Mouse (Mus musculus): ENCODE results near the gene Tnfaip8l1. TPM values are rescaled to one million over a fixed set of nuclear protein-coding genes. Genes with fewer than 3 reads are reported as not detected.

Gene Tnfaip8l1
- polyA plus RNA-seq (2012; rRNA removed) = 1.9 and 2.3 TPM in 2 replicates

GRCm38 (mm10) chr17:56162231-56162774, at the start of gene Tnfaip8l1:
Tnfaip8l1 (plus strand) TSS chr17:56162477.

DNA sequence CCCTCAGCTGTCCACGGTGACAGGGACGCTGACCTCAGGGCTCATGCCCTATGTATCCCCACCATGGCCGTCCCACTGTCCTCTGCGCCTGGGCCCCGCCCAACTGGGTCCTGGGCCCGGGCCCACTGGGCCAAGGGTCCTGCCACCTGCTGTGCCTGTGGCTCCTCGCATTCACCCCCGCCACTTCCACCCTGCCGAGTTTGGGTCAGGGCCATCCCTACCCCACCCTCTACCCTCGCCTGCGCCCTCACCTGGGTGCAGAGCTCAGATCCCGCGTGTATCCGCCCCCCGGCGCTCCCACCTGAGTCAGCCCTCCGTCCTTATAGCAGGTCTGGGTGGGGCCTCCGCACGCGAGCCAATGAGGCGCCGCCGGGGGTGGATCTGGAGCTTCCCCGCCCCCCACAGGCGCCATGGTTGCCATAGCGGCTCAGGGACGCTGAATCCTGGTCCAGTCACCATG, 45.0 kb upstream of the Tnfaip8l1 start, which contains the start of gene Plin5:
Gene Plin5, minus strand, starts transcription at position 346 of the 460 bp plus-strand sequence.

DNA sequence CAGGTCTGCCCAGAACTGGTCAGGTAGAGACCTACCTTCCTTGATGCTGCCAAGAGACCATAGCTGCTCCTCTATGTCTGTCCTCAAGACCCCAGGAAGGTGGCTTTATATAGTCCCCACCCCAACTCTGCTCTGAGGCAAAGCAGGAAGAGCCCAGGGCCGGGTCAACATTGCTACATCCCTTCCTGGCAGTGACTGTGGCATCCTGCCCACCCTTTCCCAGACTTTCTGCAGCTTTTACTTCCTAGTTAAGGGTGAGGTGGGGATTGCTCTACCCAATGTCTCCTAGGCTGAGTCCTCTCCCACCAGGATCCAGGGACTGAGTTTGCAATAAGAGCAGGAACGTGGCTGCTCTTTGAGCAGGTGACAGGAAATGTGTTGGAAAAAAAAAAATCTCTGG, 40.5 kb upstream of the Tnfaip8l1 start, which contains the start of gene Lrg1:
Gene Lrg1, minus strand, starts transcription at position 176 of the 400 bp plus-strand sequence.

GRCm38 (mm10) chr17:56139858-56140595, 22.2 kb upstream of the Tnfaip8l1 start, which contains the start of gene Sema6b:
Sema6b (minus strand) TSS chr17:56140343.

DNA sequence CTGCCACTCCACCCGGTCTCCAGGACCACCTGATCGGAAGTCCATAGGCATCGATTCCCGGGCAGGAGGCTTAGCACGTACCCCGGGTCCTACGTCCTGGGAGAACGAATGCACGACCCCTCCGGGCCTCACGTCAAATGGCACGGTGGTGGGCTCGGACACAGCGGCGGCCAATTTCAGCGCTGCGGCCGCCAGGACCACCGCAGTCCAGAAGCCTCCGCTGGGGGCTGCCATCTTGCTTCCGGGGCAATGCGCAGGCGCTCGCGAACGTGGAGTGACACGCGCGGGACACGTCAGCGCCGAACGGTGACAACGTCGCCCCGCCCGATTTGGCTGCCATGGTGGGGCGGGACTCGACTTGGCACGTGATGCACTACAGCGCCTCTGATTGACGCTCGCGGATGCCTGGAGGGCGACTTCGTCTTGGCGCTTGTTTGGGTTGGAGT, 21.4 kb downstream of the Tnfaip8l1 start, which contains the start of gene Mydgf:
Gene Mydgf, minus strand, starts transcription at position 263 of the 446 bp plus-strand sequence.

GRCm38 (mm10) chr17:56218377-56219191, 56.3 kb downstream of the Tnfaip8l1 start, which contains the start of gene Dpp9:
Dpp9 (minus strand) TSS chr17:56218905.

Other genes starting within 250 kb of the Tnfaip8l1 start
- gene Zfp119b, start 213.0 kb upstream of the Tnfaip8l1 start, polyA plus RNA-seq (2012; rRNA removed) = not detected in 2 replicates
- gene Ebi3, start 209.8 kb upstream of the Tnfaip8l1 start, polyA plus RNA-seq (2012; rRNA removed) = 1.7 and 3.1 TPM in 2 replicates
- gene Yju2, start 203.4 kb upstream of the Tnfaip8l1 start, polyA plus RNA-seq (2012; rRNA removed) = 2.5 and 2.8 TPM in 2 replicates
- 1.0 and 2.0 TPM in 2 replicates for gene Shd, start 192.0 kb upstream of the Tnfaip8l1 start, polyA plus RNA-seq (2012; rRNA removed)
- 0.23 and 0.35 TPM in 2 replicates for gene Fsd1, start 176.0 kb upstream of the Tnfaip8l1 start, polyA plus RNA-seq (2012; rRNA removed)
- gene Stap2, start 156.9 kb upstream of the Tnfaip8l1 start, polyA plus RNA-seq (2012; rRNA removed) = 35.8 and 36.1 TPM in 2 replicates
- gene Mpnd, start 156.8 kb upstream of the Tnfaip8l1 start, polyA plus RNA-seq (2012; rRNA removed) = 68.7 and 91.5 TPM in 2 replicates
- gene Sh3gl1, start 125.8 kb upstream of the Tnfaip8l1 start, polyA plus RNA-seq (2012; rRNA removed) = 56.0 and 61.6 TPM in 2 replicates
- gene Chaf1a, start 122.0 kb upstream of the Tnfaip8l1 start, polyA plus RNA-seq (2012; rRNA removed) = 1.4 and 2.1 TPM in 2 replicates
- 25.8 and 28.1 TPM in 2 replicates for gene Ubxn6, start 87.4 kb upstream of the Tnfaip8l1 start, polyA plus RNA-seq (2012; rRNA removed)
- gene Hdgfl2, start 82.8 kb upstream of the Tnfaip8l1 start, polyA plus RNA-seq (2012; rRNA removed) = 22.5 and 23.4 TPM in 2 replicates
- gene Plin4, start 52.7 kb upstream of the Tnfaip8l1 start, polyA plus RNA-seq (2012; rRNA removed) = 10.9 and 12.4 TPM in 2 replicates
- gene Plin5, start 44.9 kb upstream of the Tnfaip8l1 start, polyA plus RNA-seq (2012; rRNA removed) = 0.91 and 1.1 TPM in 2 replicates
- gene Lrg1, start 40.5 kb upstream of the Tnfaip8l1 start, polyA plus RNA-seq (2012; rRNA removed) = 20.4 and 44.5 TPM in 2 replicates
- 4.3 and 10.0 TPM in 2 replicates for gene Sema6b, start 22.1 kb upstream of the Tnfaip8l1 start, polyA plus RNA-seq (2012; rRNA removed)
- 58.8 and 74.9 TPM in 2 replicates for gene Mydgf, start 21.4 kb downstream of the Tnfaip8l1 start, polyA plus RNA-seq (2012; rRNA removed)
- gene Dpp9, start 56.4 kb downstream of the Tnfaip8l1 start, polyA plus RNA-seq (2012; rRNA removed) = 23.2 and 24.5 TPM in 2 replicates
- gene Fem1a, start 94.3 kb downstream of the Tnfaip8l1 start, polyA plus RNA-seq (2012; rRNA removed) = 14.9 and 19.2 TPM in 2 replicates
- 23.4 and 24.4 TPM in 2 replicates for gene Ticam1, start 114.3 kb downstream of the Tnfaip8l1 start, polyA plus RNA-seq (2012; rRNA removed)
- 29.0 and 30.0 TPM in 2 replicates for gene Plin3, start 130.4 kb downstream of the Tnfaip8l1 start, polyA plus RNA-seq (2012; rRNA removed)
- gene Arrdc5, start 137.8 kb downstream of the Tnfaip8l1 start, polyA plus RNA-seq (2012; rRNA removed) = not detected in 2 replicates
- 4.9 and 5.6 TPM in 2 replicates for gene Uhrf1, start 140.8 kb downstream of the Tnfaip8l1 start, polyA plus RNA-seq (2012; rRNA removed)
- gene Kdm4b, start 163.6 kb downstream of the Tnfaip8l1 start, polyA plus RNA-seq (2012; rRNA removed) = 15.1 and 18.6 TPM in 2 replicates